Mouse (Mus musculus) left cerebral cortex, postnatal 14 days (tissue): Measurements from ENCODE around the gene Dnm3. TPM values are rescaled to one million over a fixed set of nuclear protein-coding genes. Genes with fewer than 3 reads are reported as not detected.
A peak's percentile ranks its signal among the peaks of the same experiment; 100 is the strongest.

Experiments
- DNase-seq, 2 experiments: peaks; one replicate each; pipeline ENCODE4 v3.0.0; 2021 to 2022; ENCODE audit warnings: low spot score in 2 of 2, mixed read lengths in 1 of 2
- intact Hi-C: fragments of 180-260 bp; cut with DNase I; formaldehyde crosslinking; loops from one replicate; pipeline ENCODE4 v1.15.1; 2025
- total RNA-seq, 2 experiments: library from RNA; stranded (reverse); gene quantifications; 2 replicates each; pipeline ENCODE4 v1.2.3; 2021

Dnm3 gene
- total RNA-seq, 2 experiments from 2014 or later, result 78.1 to 80.3 TPM

DNA sequence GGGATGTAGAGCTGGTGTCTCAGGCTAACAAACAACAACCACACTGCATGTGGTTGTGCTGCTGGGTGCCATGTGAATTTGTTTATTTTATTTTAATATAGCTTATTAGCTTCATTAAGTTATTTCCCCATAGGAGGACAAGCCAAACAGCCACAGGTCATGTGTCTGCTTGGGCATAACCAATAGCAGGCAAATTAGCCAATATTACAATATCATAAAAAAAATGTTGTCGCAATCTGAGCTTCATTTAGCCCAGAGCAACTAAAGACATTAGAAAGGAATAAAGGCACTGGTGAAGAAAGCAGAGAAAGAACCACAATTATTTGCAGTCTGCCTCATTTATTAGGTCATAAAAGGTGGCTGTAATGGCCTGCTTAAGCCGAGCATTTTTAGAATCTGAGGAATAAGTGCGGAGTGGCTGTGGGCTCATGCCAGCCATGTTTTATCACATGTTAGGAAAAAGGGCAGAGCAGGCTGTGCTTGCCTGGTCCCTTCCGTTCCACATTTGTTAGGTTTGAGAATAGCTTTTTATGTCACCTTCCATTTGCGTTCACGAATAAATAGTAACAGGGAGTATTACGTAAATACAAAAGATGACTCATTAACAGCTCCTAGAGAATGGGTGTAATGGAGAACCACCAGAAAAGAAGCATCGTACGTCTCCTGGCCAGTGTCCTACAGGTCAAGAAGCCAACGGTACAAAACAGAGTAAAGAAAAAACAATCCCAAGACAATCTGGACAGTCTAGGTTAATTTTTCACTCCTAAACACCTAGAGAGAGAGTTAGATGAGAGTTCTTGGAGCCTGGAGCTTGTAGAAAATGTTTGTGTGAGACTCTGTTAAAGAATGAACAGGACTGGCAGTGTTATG lies 376.6 kb downstream of the Dnm3 start:
- no peak for DNase-seq
- intact Hi-C loops, result no loop called here

DNA sequence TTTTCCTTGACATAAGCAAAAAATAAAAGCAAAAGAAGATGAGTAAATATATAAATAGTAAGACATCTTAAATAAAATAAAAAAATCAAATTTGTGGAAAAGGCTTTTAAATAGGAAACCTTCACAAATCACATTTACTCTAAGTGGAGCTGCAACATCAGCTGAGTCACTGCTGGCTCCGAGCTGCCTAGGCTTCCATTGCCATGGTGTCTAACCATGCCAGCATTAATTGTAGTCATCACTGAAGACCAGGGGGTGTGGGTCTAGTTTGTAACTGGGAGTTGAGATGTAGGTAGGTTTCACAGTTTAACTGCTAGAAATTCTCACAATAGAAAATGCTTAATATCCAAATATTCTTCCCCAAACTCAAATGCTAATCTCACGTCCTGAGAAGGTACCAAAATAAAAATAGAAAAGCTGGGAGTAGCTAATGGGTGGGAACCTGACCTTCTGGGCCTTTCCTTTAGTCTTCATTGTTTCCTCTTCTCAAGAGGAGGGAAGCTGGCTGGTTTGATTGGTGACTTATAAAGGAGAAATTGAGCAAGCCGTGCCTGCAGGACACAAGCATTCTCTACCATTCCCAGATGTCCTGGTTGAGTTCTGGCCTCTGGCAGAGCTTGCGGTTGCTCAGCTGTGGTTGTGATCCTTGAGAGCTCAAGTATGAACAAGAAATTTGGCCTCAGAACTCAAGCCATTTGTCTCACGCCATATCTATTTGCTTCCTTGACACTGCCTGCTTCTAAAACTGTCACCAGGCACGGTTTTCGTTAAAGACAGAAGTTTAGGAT lies 377.6 kb downstream of the Dnm3 start:
- intact Hi-C loops, result no loop called here
- no peak for DNase-seq

- no peak for DNase-seq
- intact Hi-C loops, result no loop called here
Observed at GRCm38 (mm10) chr1:162099203-162099602, 378.6 kb downstream of the Dnm3 start.

DNA sequence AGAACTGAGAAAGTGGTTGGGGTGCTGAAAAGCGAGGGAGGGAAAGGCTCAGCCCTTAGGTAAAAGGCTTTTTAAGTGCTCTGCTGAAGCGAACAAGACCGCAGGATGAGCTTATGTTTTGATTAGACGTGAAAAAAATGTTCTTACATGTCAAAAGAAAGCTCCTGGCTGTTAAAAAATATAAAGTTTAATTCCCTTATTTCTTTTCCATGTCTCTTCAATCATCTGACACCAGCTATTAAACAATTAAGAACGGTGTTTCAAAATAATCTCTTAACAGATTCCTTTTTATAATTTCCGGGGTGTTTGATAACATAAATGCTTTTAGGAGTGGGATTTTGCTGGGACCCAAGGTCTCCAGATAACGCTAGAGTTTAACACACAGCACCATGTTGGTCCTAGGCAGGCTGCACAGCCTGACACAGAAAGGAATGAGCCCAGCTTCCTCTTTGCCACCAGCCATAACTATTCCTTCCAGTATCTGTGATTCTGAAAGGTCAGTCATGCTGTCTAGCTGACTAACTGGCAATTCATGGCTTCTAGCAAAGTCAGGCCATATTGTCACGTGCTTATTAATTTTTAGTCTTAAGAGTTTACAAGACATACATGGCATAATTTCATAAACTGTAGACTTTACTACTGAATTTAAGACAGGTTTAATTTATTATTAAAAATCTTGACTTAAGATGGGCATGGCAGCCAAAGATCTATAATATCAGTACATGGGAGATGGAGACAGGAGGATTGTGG lies 383.1 kb downstream of the Dnm3 start:
- intact Hi-C loops, result no loop called here
- no peak for DNase-seq

- no peak for DNase-seq
- intact Hi-C loops, result no loop called here
Observed at GRCm38 (mm10) chr1:162093806-162094522, 383.9 kb downstream of the Dnm3 start.

DNA sequence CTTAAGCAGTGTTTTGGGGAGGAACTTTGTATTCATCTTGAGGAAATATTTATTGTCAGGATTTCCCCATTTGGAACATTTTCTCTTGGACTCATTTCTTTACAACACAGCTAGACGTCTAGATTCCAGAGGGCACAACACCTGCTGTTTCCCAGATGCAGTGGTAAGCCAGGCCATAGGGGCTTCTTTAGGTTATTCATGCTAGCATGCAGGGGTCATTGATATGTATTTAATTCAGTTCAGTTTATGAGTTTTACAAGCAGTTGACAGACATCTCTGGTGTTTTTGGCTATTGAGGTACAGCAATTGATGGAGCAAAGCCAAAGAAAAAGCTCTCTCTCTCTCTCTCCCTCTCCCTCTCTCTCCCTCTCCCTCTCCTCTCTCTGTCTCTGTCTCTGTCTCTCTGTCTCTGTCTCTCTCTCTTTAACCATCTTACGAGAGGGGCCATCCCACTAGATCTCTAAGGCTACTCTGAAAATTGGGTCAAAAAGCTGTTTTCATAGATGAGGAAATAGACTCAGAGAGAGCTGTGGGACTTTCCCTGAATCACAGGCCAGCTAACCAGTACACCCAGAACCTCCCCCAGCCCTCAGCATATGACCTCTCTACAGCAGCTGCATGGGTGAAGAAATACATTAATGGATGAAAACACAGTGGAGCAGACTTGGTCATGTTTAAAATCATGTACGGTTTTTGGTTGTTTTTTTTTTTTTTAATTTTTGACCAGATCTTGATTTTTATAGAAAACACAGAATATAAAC lies 384.8 kb downstream of the Dnm3 start:
- intact Hi-C loops, result no loop called here

DNA sequence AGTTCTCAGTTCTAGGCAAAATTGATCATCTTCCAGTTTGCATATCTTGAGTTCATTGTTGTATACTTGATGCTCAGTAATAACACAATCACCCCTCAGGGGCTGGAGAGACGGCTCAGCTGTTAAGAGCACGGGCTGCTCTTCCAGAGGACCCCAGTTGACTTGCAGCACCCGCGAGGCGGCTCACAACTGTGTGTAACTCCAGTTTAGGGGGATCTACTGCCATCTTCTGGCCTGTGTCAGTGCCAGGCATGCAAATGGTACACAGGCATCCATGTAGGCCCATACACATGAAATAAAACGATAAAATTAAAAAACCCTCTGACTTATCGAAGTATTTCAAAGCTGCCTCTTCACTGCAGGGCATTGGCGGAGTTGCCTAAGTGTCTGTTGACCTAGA lies 385.4 kb downstream of the Dnm3 start:
- no peak for DNase-seq
- intact Hi-C loops, result no loop called here

More for the DNA sequence above, 384.8 kb downstream of the Dnm3 start:
- no peak for DNase-seq

DNA sequence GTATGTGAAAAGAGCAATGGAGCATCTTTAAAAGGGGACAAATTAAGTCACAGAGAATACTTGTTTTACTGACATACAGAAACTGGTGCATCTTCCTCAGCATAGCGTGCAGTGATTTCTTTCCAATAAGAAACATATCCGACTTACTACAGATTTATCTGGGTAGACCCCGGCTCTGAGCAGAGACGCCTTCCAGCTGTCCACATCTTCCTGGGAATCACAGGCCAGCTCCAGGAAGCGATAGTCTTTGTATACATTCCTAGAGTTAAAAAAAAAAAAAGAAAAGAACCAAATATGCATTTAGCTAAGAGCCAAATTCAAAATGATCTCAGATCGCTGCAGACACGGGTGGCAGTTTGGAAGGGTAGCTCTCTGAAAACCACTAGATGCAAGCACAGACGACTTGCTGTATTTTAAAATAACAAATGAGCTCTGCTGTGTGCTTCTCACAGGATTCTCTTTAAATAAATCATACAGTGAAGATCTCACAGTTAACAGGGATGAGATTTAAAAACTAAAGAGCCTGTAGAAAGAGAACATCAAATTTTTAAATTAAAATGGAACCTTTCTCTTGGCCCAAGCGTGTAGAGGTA lies 393.9 kb downstream of the Dnm3 start:
- no peak for DNase-seq
- intact Hi-C loops, result no loop called here

DNA sequence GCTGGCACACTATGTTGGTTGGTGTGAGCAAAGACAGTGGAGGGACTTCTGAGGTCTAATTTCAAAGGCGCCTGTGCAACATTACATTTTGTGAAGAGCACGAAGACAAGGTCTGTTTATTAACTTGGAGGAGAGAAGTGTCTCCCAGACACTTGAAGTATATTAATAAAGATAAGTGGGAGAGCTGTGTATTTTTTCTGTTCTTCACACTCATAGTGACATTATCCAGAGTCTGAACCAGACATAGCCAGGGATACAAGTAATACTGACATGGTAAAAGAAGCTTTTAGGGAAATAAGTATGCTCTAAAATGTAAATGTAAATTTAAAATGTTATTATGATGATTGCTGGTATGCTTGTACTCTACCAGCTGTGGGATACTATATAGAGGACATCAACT lies 394.5 kb downstream of the Dnm3 start:
- no peak for DNase-seq
- intact Hi-C loops, result no loop called here

GRCm38 (mm10) chr1:162082711-162083110 lies 395.1 kb downstream of the Dnm3 start:
- intact Hi-C loops, result no loop called here
- DNase-seq, result no peak

DNA sequence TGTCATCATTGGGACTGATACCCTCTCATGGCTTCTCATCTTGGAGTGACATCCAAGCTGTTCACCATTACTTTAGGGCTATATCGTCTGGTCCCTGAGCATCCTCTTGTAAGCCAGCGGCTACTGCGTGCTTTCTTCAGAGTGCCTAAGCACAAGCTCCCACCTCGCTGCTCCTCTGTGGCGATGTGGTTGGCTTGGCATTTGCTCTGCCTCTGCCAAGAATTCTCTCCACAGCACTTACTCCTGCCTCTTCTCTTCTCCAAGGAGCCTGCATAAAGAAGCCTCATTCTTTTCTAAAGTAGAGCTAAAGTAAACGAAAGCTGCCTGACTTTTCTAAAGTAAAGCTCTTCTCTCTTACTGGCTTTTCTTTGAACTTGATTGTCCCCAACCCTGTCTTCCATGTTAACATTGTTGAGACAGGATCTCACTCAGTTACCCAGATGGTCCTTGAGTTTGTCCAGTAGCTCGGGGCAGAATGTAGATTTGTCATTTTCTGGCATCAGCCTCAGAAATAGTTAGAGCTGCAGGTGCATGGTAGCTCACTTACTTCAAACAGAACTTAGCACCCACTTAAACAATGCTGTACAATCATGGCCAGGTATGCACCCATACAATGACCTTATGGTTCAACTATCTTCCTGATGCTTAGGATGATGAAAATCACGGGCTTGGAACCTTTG lies 396.0 kb downstream of the Dnm3 start:
- DNase-seq, result no peak
- intact Hi-C loops, result no loop called here

- no peak for DNase-seq
- intact Hi-C loops, result no loop called here
Observed at GRCm38 (mm10) chr1:162079989-162080388, 397.8 kb downstream of the Dnm3 start.

DNA sequence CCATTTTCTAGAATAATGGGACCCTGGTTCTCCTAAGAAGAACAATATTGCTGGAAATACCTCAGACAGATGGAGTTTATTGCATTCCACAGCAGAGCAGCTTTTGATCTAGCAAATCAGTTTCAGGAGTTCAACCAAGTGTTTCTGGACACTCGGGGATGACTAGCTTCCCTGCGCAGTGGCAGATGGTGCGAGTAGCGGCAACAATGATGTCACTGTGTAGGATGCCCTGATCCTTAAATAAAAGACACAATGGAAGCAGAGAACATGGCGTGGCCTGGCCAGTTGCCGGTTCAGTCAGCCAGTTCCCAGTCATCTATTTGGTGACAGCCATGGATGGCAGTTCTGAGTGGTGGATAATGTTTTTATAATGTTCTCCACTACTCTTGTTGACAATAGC lies 400.4 kb downstream of the Dnm3 start:
- DNase-seq, result peak; percentile 13 to 25
- intact Hi-C loops, result no loop called here

DNA sequence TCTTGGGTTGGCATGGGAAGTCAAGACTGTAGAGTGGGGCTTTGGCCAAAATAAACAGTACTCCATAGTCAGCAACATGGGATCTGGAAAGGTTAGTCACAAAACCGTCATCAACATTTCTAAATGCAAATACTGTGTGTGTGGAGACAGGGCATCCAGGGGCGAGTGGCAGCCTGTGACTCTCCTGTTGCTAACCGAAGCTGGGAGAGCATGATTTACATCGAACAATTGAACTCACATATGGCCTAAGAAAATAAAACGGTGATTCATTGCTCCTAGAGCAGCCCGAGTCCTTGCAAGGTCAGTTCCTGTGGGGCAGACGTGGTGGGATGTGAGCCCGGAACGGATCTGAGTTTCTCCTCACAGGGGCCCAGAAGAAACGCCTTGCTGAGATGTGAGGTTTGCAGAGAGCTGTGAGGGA lies 401.2 kb downstream of the Dnm3 start:
- DNase-seq, result no peak
- intact Hi-C loops, result no loop called here

DNA sequence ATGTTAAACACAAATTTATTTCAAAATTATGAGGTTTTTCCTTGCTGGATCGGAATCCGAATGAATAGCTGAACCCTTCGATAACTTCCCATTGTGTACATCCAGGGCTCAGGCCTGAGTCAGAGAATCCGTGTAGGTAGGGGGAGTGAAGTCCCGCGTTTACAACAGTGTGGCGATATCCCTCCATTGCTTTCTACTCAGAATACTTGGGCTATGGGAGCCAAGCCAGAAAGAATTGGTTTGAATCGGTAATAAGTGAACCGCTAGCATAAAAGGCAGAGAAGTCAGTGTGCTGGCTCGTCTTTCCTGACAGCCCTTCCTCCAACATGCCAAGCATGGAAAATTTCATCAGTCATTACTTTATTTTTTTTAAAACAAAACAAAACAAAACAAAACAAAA lies 402.0 kb downstream of the Dnm3 start:
- intact Hi-C loops, result no loop called here
- DNase-seq, result no peak

GRCm38 (mm10) chr1:162075416-162075815 lies 402.4 kb downstream of the Dnm3 start:
- DNase-seq, result no peak
- intact Hi-C loops, result no loop called here

DNA sequence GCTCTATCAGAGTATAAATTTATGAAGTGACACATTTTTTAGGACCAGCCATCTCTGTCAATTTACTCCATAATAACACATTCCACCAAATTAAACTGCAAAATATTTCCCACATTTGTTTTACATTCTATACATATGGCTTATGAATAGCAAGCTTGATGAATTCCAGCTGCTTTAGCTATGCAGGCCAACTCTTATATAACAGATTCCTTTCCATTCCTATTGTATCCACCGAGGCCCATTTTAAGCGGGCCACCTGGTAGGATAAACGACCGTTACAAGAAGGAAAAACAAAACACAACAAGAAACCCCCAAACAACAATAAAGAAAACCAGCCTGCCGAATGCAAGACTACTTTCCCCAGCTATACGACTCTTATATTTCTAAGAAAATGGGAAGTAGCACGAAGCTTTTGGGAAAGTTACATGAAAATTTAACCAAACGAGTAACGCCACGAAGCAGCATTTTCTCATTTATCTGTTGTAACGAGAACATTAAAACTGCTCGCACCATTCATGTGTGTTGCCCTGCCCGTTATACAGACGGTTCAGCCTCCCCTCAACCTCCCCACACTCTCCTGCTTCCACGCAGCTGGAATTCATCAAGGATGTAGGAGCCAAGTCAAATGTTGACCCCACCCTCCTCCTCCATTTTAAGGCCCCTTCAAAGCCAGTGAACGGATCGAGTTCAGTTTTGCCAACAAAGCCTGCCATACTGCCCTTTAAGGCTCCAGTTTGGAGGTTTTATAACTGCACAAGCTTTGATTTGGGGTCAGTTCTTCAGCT lies 403.0 kb downstream of the Dnm3 start:
- no peak for DNase-seq
- intact Hi-C loops, result no loop called here
